Mouse (Mus musculus): Measurements from ENCODE around the gene Nipbl.

Nipbl gene

GRCm38 (mm10) chr15:8442156-8442555 lies 2.1 kb downstream of the Nipbl start:
- TF ChIP-seq GATA4 (IDR thresholded peaks at IDR 0.05; ENCODE audit: insufficient replicate concordance, low read length), result no peak

GRCm38 (mm10) chr15:8433239-8433947 lies 10.9 kb downstream of the Nipbl start:
- no peak for TF ChIP-seq GATA4 (IDR thresholded peaks at IDR 0.05; ENCODE audit: insufficient replicate concordance, low read length)

- no peak for TF ChIP-seq GATA4 (IDR thresholded peaks at IDR 0.05; ENCODE audit: insufficient replicate concordance, low read length)
Measured at GRCm38 (mm10) chr15:8432534-8432933, 11.7 kb downstream of the Nipbl start.

GRCm38 (mm10) chr15:8429502-8429901 lies 14.8 kb downstream of the Nipbl start:
- TF ChIP-seq GATA4 (IDR thresholded peaks at IDR 0.05; ENCODE audit: insufficient replicate concordance, low read length), result no peak

GRCm38 (mm10) chr15:8420909-8421308 lies 23.4 kb downstream of the Nipbl start:
- no peak for TF ChIP-seq GATA4 (IDR thresholded peaks at IDR 0.05; ENCODE audit: insufficient replicate concordance, low read length)

- TF ChIP-seq GATA4 (IDR thresholded peaks at IDR 0.05; ENCODE audit: insufficient replicate concordance, low read length), result no peak
Measured at GRCm38 (mm10) chr15:8416500-8417138, 27.6 kb downstream of the Nipbl start.

- no peak for TF ChIP-seq GATA4 (IDR thresholded peaks at IDR 0.05; ENCODE audit: insufficient replicate concordance, low read length)
Measured at GRCm38 (mm10) chr15:8413356-8413755, 30.9 kb downstream of the Nipbl start.

GRCm38 (mm10) chr15:8411873-8412272 lies 32.4 kb downstream of the Nipbl start:
- no peak for TF ChIP-seq GATA4 (IDR thresholded peaks at IDR 0.05; ENCODE audit: insufficient replicate concordance, low read length)

GRCm38 (mm10) chr15:8411168-8411837 lies 33.0 kb downstream of the Nipbl start:
- peak; percentile 60; the same call in 1 of the 2 replicates for TF ChIP-seq GATA4 (IDR thresholded peaks at IDR 0.05; ENCODE audit: insufficient replicate concordance, low read length)

- TF ChIP-seq GATA4 (IDR thresholded peaks at IDR 0.05; ENCODE audit: insufficient replicate concordance, low read length), result no peak
Measured at GRCm38 (mm10) chr15:8407082-8407481, 37.2 kb downstream of the Nipbl start.

GRCm38 (mm10) chr15:8406219-8406618 lies 38.0 kb downstream of the Nipbl start:
- no peak for TF ChIP-seq GATA4 (IDR thresholded peaks at IDR 0.05; ENCODE audit: insufficient replicate concordance, low read length)

GRCm38 (mm10) chr15:8402591-8402990 lies 41.7 kb downstream of the Nipbl start:
- no peak for TF ChIP-seq GATA4 (IDR thresholded peaks at IDR 0.05; ENCODE audit: insufficient replicate concordance, low read length)

- no peak for TF ChIP-seq GATA4 (IDR thresholded peaks at IDR 0.05; ENCODE audit: insufficient replicate concordance, low read length)
Measured at GRCm38 (mm10) chr15:8401536-8401935, 42.7 kb downstream of the Nipbl start.

GRCm38 (mm10) chr15:8391764-8392163 lies 52.5 kb downstream of the Nipbl start:
- no peak for TF ChIP-seq GATA4 (IDR thresholded peaks at IDR 0.05; ENCODE audit: insufficient replicate concordance, low read length)

- TF ChIP-seq GATA4 (IDR thresholded peaks at IDR 0.05; ENCODE audit: insufficient replicate concordance, low read length), result no peak
Measured at GRCm38 (mm10) chr15:8382213-8382612, 62.0 kb downstream of the Nipbl start.

- no peak for TF ChIP-seq GATA4 (IDR thresholded peaks at IDR 0.05; ENCODE audit: insufficient replicate concordance, low read length)
Measured at GRCm38 (mm10) chr15:8375657-8376056, 68.6 kb downstream of the Nipbl start.
